Mouse (Mus musculus) hindbrain, embryonic 16.5 days (tissue): ENCODE data around the gene Ndufa11. TPM values are rescaled to one million over a fixed set of nuclear protein-coding genes. Genes with fewer than 3 reads are reported as not detected.
A peak's percentile ranks its signal among the peaks of the same experiment; 100 is the strongest.

Source experiments
- ATAC-seq: fragments of 200-750 bp; cut with Nextera tagmentation; 2 replicates; pipeline ENCODE4 v1.8.0; 2017; ENCODE audit warnings: moderate TSS enrichment, moderate library complexity
- H3K27ac ChIP-seq: fragments of 300-500 bp; sonication (generic); 2 replicates; pipeline ENCODE4 v1.5.1; 2014; ENCODE audit warnings: low read depth, mild to moderate bottlenecking, control low read depth, low read length, moderate library complexity
- H3K27me3 ChIP-seq: fragments of 300-500 bp; sonication (generic); replicated peaks from 2 replicates; pipeline ENCODE4 v1.6.1; 2014; ENCODE audit warnings: low read length; ENCODE audit not compliant: control insufficient read depth, insufficient read depth
- H3K36me3 ChIP-seq: fragments of 300-500 bp; sonication (generic); 2 replicates; pipeline ENCODE4 v1.6.1; 2014; ENCODE audit warnings: mild to moderate bottlenecking, low read length, moderate library complexity, mixed read lengths; ENCODE audit not compliant: control insufficient read depth, insufficient read depth
- H3K4me1 ChIP-seq: fragments of 300-500 bp; sonication (generic); 2 replicates; pipeline ENCODE4 v1.6.1; 2014; ENCODE audit warnings: low read depth, low read length; ENCODE audit not compliant: control insufficient read depth, insufficient read depth
- H3K4me2 ChIP-seq: fragments of 300-500 bp; sonication (generic); 2 replicates; pipeline ENCODE4 v1.6.1; 2014; ENCODE audit warnings: mild to moderate bottlenecking, low read length, control low read depth, moderate library complexity
- H3K4me3 ChIP-seq: fragments of 300-500 bp; sonication (generic); 2 replicates; pipeline ENCODE4 v1.5.1; 2014; ENCODE audit warnings: mild to moderate bottlenecking, low read length, control low read depth, moderate library complexity
- H3K9ac ChIP-seq: fragments of 300-500 bp; sonication (generic); 2 replicates; pipeline ENCODE4 v1.6.1; 2014; ENCODE audit warnings: low read depth, mild to moderate bottlenecking, control low read depth, low read length, moderate library complexity
- H3K9me3 ChIP-seq: fragments of 300-500 bp; sonication (generic); 2 replicates; pipeline ENCODE4 v1.6.1; 2014; ENCODE audit warnings: mild to moderate bottlenecking, low read length, moderate library complexity; ENCODE audit not compliant: control insufficient read depth
- WGBS: fragments of 180-500 bp; shearing (Covaris S2); extraction: QIAGEN DNeasy Blood & Tissue Kit; methylation state at CpG from one replicate; pipeline ENCODE4 v1.1.7; 2014; 5-methylcytosine and 5-hydroxymethylcytosine counted together
- polyA plus RNA-seq: library from polyadenylated mRNA; unstranded; fragments of >200 nt; fragmentation: Nextera tagmentation; extraction: Ambion mirVana; gene quantifications from 2 replicates; pipeline ENCODE4 v1.2.1, GENCODE M21; 2015

Gene Ndufa11
- 565 and 621 TPM in 2 replicates for polyA plus RNA-seq

- Histone ChIP-seq H3K36me3 (peaks cover 8% of the 10 kb centered on the region; the same call in 1 of the 2 replicates), H3K4me1 (peaks cover 21% of the 10 kb centered on the region), H3K4me2 (peak within 1 kb of the TSS; percentile 81), H3K27me3 (no peaks in the 10 kb centered on the region), H3K9ac (peak within 1 kb of the TSS; percentile 91), H3K4me3 (peak within 1 kb of the TSS; percentile 80), H3K9me3 (no peaks in the 10 kb centered on the region), H3K27ac (peak within 1 kb of the TSS; percentile 93)
- ATAC-seq = peak; percentile 70
- WGBS = under 1% methylated on average over 59 of the region's 59 CpGs
Measured at GRCm38 (mm10) chr17:56717363-56718058, at the start of gene Ndufa11, which contains the start of gene Vmac. Gene Ndufa11, plus strand, starts transcription at chr17:56717767. Gene Vmac, minus strand, starts transcription at chr17:56718022.

DNA sequence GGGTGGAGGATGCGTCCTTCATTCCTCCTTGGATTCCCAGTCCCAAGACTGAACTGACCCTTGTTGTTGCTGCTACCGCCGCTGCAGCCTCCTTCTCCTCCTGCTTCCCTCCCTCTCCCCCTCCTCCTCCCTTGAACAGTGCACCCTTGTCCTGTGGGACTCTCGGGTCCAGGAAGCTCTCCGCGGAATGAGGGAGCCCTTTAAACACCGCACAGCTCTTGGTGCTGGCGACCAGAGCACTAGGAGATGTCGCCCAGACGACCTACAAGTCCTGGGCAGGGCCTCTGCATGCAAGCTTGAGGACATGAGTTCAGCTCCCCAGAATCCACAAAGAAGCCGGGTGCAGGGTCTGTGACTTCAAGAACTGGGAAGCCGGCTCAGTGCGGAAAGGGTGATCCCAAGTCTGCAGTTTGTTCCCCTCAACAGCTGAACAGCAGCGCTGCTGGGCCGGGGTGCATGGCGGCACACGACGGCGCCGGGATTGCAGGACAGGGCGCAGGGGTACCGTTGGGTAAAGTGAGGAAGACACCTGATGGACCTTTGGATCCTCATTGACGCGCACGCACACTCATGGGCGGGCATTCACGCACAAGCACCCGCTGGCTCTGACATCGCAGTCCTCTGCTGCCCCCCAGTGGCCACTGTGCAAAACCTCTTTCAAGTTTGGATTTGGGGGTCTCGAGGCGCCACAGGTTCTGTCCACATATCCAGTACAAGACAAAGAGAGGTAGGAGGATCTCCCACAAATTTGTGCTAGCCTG lies 49.0 kb upstream of the Ndufa11 start:
- Histone ChIP-seq H3K9me3 (no peaks in the 10 kb centered on the region), H3K4me2 (peak overlapping the region; percentile 99), H3K9ac (peak overlapping the region; percentile 68), H3K36me3 (no peaks in the 10 kb centered on the region), H3K27me3 (peaks cover 5% of the 10 kb centered on the region; the same call in 1 of the 2 replicates), H3K4me1 (peaks cover 8% of the 10 kb centered on the region), H3K4me3 (peak overlapping the region; percentile 50), H3K27ac (no peak overlapping the region)
- WGBS = 6% methylated on average over 31 of the region's 31 CpGs
- peak; percentile 7; the same call in 1 of the 2 replicates for ATAC-seq

DNA sequence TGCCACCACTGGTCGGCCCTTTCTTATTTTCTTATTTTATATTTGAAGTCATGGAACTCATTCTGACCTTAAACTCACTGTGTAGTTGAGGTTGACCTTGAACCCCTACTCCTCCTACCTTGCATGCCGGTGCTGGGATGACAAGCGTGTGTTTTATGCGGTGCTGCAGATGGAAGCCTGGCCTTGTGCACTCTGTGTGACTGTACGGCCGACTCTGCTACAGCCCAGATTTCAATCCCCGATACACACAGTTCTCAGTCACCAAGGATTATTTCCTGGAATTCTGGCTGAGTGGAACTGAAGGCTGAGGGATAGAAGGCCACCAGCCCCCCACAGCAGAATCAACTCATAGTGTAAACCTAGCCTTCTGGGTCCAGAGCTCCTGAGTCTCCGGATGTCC lies 47.8 kb upstream of the Ndufa11 start:
- H3K27me3 ChIP-seq = peaks cover 5% of the 10 kb centered on the region; the same call in 1 of the 2 replicates
- WGBS = 91% methylated on average over 8 of the region's 8 CpGs
- H3K27ac ChIP-seq = no peak overlapping the region
- no peaks in the 10 kb centered on the region for H3K9me3 ChIP-seq
- no peak overlapping the region for H3K4me2 ChIP-seq
- no peaks in the 10 kb centered on the region for H3K36me3 ChIP-seq
- no peak overlapping the region for H3K4me3 ChIP-seq
- H3K9ac ChIP-seq = no peak overlapping the region
- ATAC-seq = no peak
- peaks cover 16% of the 10 kb centered on the region for H3K4me1 ChIP-seq

- H3K9ac ChIP-seq = peak within 1 kb of the TSS; percentile 96
- no peaks in the 10 kb centered on the region for H3K36me3 ChIP-seq
- H3K27me3 ChIP-seq = peaks cover 3% of the 10 kb centered on the region; the same call in 1 of the 2 replicates
- peak within 1 kb of the TSS; percentile 88 for H3K4me2 ChIP-seq
- 0% methylated on average over 31 of the region's 66 CpGs for WGBS
- ATAC-seq = peak; percentile 91
- H3K27ac ChIP-seq = peak within 1 kb of the TSS; percentile 89
- no peaks in the 10 kb centered on the region for H3K9me3 ChIP-seq
- peak within 1 kb of the TSS; percentile 92 for H3K4me3 ChIP-seq
- peaks cover 31% of the 10 kb centered on the region for H3K4me1 ChIP-seq
Measured at GRCm38 (mm10) chr17:56672941-56673646, 44.5 kb upstream of the Ndufa11 start, which contains the start of gene Ranbp3. Gene Ranbp3, plus strand, starts transcription at chr17:56673294.

GRCm38 (mm10) chr17:56673647-56674416 lies 43.7 kb upstream of the Ndufa11 start:
- Histone ChIP-seq H3K4me1 (peaks cover 26% of the 10 kb centered on the region), H3K9ac (peak overlapping the region; percentile 96), H3K27me3 (no peaks in the 10 kb centered on the region), H3K27ac (peak overlapping the region; percentile 89), H3K4me3 (peak overlapping the region; percentile 92), H3K36me3 (no peaks in the 10 kb centered on the region), H3K9me3 (no peaks in the 10 kb centered on the region), H3K4me2 (peak overlapping the region; percentile 88)
- no peak; the same call in 1 of the 2 replicates for ATAC-seq
- 3% methylated on average over 36 of the region's 37 CpGs for WGBS

DNA sequence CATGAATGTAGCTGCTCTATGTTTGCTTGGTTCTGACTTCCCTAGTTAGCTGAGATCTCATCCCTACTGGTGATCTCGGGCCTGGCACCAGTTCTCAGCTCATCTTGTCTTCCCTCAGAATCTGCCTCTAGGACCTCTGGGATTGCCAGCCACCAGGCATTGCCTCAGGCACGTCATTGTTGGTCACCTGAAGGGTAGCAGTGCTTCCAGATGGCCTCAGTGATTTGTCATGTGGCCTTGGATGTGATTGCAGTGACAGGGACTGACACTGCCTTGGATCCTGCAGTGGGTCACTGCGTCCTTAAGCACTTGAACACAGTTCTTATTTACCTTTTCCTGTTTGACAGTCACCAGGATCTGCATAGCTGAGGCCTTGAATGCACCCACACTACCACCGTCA lies 35.8 kb upstream of the Ndufa11 start:
- Histone ChIP-seq H3K27ac (no peak overlapping the region), H3K4me2 (no peak overlapping the region), H3K9me3 (no peaks in the 10 kb centered on the region), H3K9ac (no peak overlapping the region), H3K4me1 (peaks cover 2% of the 10 kb centered on the region), H3K27me3 (no peaks in the 10 kb centered on the region), H3K36me3 (peaks cover 5% of the 10 kb centered on the region; the same call in 1 of the 2 replicates), H3K4me3 (no peak overlapping the region)
- no peak for ATAC-seq
- 87% methylated on average over 4 of the region's 4 CpGs for WGBS

DNA sequence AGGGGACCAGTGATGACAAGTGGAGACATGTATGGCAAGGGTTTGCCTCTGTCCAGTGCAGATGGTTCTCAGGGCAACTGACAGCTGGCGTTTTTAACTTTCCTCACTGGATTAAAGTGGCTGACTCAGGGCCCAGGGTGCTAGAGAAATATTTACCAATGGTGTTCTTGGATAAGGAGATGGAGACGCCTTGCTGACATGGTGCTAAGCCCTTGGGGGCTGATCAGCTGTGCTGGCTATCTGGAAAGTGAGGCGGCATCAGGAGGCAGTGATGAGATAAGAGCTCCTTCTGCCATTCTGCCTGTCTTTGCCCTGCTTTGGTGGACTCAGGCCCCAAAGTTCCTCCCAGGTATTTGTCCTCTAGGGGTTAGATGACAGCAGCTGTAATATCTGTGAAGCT lies 34.7 kb upstream of the Ndufa11 start:
- no peak for ATAC-seq
- H3K4me2 ChIP-seq = no peak overlapping the region
- no peaks in the 10 kb centered on the region; the same call in 1 of the 2 replicates for H3K4me1 ChIP-seq
- no peaks in the 10 kb centered on the region for H3K9me3 ChIP-seq
- no peak overlapping the region for H3K27ac ChIP-seq
- H3K27me3 ChIP-seq = no peaks in the 10 kb centered on the region
- H3K4me3 ChIP-seq = no peak overlapping the region
- H3K36me3 ChIP-seq = peaks cover 13% of the 10 kb centered on the region
- WGBS = 82% methylated on average over 3 of the region's 3 CpGs
- H3K9ac ChIP-seq = no peak overlapping the region

GRCm38 (mm10) chr17:56683546-56684140 lies 33.9 kb upstream of the Ndufa11 start:
- H3K9me3 ChIP-seq = no peaks in the 10 kb centered on the region
- no peak overlapping the region for H3K4me3 ChIP-seq
- H3K9ac ChIP-seq = no peak overlapping the region
- ATAC-seq = no peak
- H3K4me1 ChIP-seq = no peaks in the 10 kb centered on the region; the same call in 1 of the 2 replicates
- H3K4me2 ChIP-seq = no peak overlapping the region
- WGBS = 88% methylated on average over 5 of the region's 5 CpGs
- H3K27me3 ChIP-seq = no peaks in the 10 kb centered on the region
- no peak overlapping the region for H3K27ac ChIP-seq
- peaks cover 14% of the 10 kb centered on the region for H3K36me3 ChIP-seq
